Mouse (Mus musculus) hindbrain, embryonic 16.5 days (tissue): ENCODE measurements around the gene Cenpc1. TPM values are rescaled to one million over a fixed set of nuclear protein-coding genes. Genes with fewer than 3 reads are reported as not detected.

Source experiments
- ATAC-seq: fragments of 200-750 bp; cut with Nextera tagmentation; 2 replicates; pipeline ENCODE4 v1.8.0; 2017; ENCODE audit warnings: moderate TSS enrichment, moderate library complexity
- H3K27ac ChIP-seq: fragments of 300-500 bp; sonication (generic); 2 replicates; pipeline ENCODE4 v1.5.1; 2014; ENCODE audit warnings: low read depth, mild to moderate bottlenecking, control low read depth, low read length, moderate library complexity
- H3K27me3 ChIP-seq: fragments of 300-500 bp; sonication (generic); replicated peaks from 2 replicates; pipeline ENCODE4 v1.6.1; 2014; ENCODE audit warnings: low read length; ENCODE audit not compliant: control insufficient read depth, insufficient read depth
- H3K36me3 ChIP-seq: fragments of 300-500 bp; sonication (generic); 2 replicates; pipeline ENCODE4 v1.6.1; 2014; ENCODE audit warnings: mild to moderate bottlenecking, low read length, moderate library complexity, mixed read lengths; ENCODE audit not compliant: control insufficient read depth, insufficient read depth
- H3K4me1 ChIP-seq: fragments of 300-500 bp; sonication (generic); 2 replicates; pipeline ENCODE4 v1.6.1; 2014; ENCODE audit warnings: low read depth, low read length; ENCODE audit not compliant: control insufficient read depth, insufficient read depth
- H3K4me2 ChIP-seq: fragments of 300-500 bp; sonication (generic); 2 replicates; pipeline ENCODE4 v1.6.1; 2014; ENCODE audit warnings: mild to moderate bottlenecking, low read length, control low read depth, moderate library complexity
- H3K4me3 ChIP-seq: fragments of 300-500 bp; sonication (generic); 2 replicates; pipeline ENCODE4 v1.5.1; 2014; ENCODE audit warnings: mild to moderate bottlenecking, low read length, control low read depth, moderate library complexity
- H3K9ac ChIP-seq: fragments of 300-500 bp; sonication (generic); 2 replicates; pipeline ENCODE4 v1.6.1; 2014; ENCODE audit warnings: low read depth, mild to moderate bottlenecking, control low read depth, low read length, moderate library complexity
- H3K9me3 ChIP-seq: fragments of 300-500 bp; sonication (generic); 2 replicates; pipeline ENCODE4 v1.6.1; 2014; ENCODE audit warnings: mild to moderate bottlenecking, low read length, moderate library complexity; ENCODE audit not compliant: control insufficient read depth
- WGBS: fragments of 180-500 bp; shearing (Covaris S2); extraction: QIAGEN DNeasy Blood & Tissue Kit; methylation state at CpG from one replicate; pipeline ENCODE4 v1.1.7; 2014; 5-methylcytosine and 5-hydroxymethylcytosine counted together
- polyA plus RNA-seq: library from polyadenylated mRNA; unstranded; fragments of >200 nt; fragmentation: Nextera tagmentation; extraction: Ambion mirVana; gene quantifications from 2 replicates; pipeline ENCODE4 v1.2.1, GENCODE M21; 2015

The Cenpc1 gene
- polyA plus RNA-seq, 1 experiment from 2014 or later = 31.0 TPM

- Histone ChIP-seq H3K9ac (no peak overlapping the region), H3K4me3 (no peak overlapping the region), H3K4me1 (no peaks in the 10 kb centered on the region), H3K4me2 (no peak overlapping the region), H3K36me3 (no peaks in the 10 kb centered on the region), H3K27me3 (no peaks in the 10 kb centered on the region), H3K27ac (no peak overlapping the region), H3K9me3 (no peaks in the 10 kb centered on the region)
- 87% methylated on average over 4 of the region's 4 CpGs for WGBS
- no peak for ATAC-seq
Measured at GRCm38 (mm10) chr5:85986734-85987515, 78.5 kb downstream of the Cenpc1 start.

- no peak overlapping the region for H3K4me2 ChIP-seq
- 74% methylated on average over 8 of the region's 8 CpGs for WGBS
Measured at GRCm38 (mm10) chr5:85977646-85978426, 87.5 kb downstream of the Cenpc1 start.

GRCm38 (mm10) chr5:85962791-85963190, 102.6 kb downstream of the Cenpc1 start:
- no peaks in the 10 kb centered on the region for H3K9me3 ChIP-seq
- H3K27me3 ChIP-seq = no peaks in the 10 kb centered on the region
- H3K4me1 ChIP-seq = no peaks in the 10 kb centered on the region
- no peak overlapping the region for H3K9ac ChIP-seq
- no peak overlapping the region for H3K4me3 ChIP-seq
- WGBS = 79% methylated on average over 7 of the region's 7 CpGs
- ATAC-seq = no peak
- H3K36me3 ChIP-seq = no peaks in the 10 kb centered on the region
- H3K4me2 ChIP-seq = no peak overlapping the region
- no peak overlapping the region for H3K27ac ChIP-seq

More at GRCm38 (mm10) chr5:85977646-85978426, 87.5 kb downstream of the Cenpc1 start:
- no peaks in the 10 kb centered on the region for H3K4me1 ChIP-seq
- H3K36me3 ChIP-seq = no peaks in the 10 kb centered on the region
- H3K27ac ChIP-seq = no peak overlapping the region
- no peak overlapping the region for H3K4me3 ChIP-seq
- no peak overlapping the region for H3K9ac ChIP-seq
- H3K9me3 ChIP-seq = no peaks in the 10 kb centered on the region
- H3K27me3 ChIP-seq = no peaks in the 10 kb centered on the region
- no peak for ATAC-seq

Other genes with a start within 250 kb of the Cenpc1 start
- 0.34 and 0.42 TPM in 2 replicates for gene Stap1, start 6.2 kb upstream of the Cenpc1 start, polyA plus RNA-seq
- 12.5 and 14.7 TPM in 2 replicates for gene Uba6, start 107.2 kb upstream of the Cenpc1 start, polyA plus RNA-seq
- not detected in 2 replicates for gene Gnrhr, start 132.3 kb upstream of the Cenpc1 start, polyA plus RNA-seq
- not detected in 2 replicates for gene Tmprss11c, start 223.7 kb upstream of the Cenpc1 start, polyA plus RNA-seq